Mouse (Mus musculus) G1E (cell line): Measurements from ENCODE around the gene Ttc37.

ENCODE experiments used
- CTCF ChIP-seq: IDR thresholded peaks from 2 replicates; pipeline ENCODE4 v1.5.1; 2012; ENCODE audit warnings: low read depth, low read length, inconsistent platforms, mixed read lengths
- GATA1 ChIP-seq: IDR thresholded peaks from 2 replicates; pipeline ENCODE4 v1.6.1; 2012; ENCODE audit warnings: borderline replicate concordance, low read length, inconsistent platforms, mixed read lengths
- POLR2AphosphoS5 ChIP-seq: IDR thresholded peaks from 2 replicates; pipeline ENCODE4 v1.6.1; 2012; ENCODE audit warnings: low read depth, low read length, inconsistent platforms; ENCODE audit not compliant: insufficient replicate concordance
- TAL1 ChIP-seq: conservative IDR thresholded peaks from 2 replicates; pipeline ENCODE4 v1.6.1; 2012; ENCODE audit warnings: low read depth, low read length, inconsistent platforms, mixed read lengths

DNA sequence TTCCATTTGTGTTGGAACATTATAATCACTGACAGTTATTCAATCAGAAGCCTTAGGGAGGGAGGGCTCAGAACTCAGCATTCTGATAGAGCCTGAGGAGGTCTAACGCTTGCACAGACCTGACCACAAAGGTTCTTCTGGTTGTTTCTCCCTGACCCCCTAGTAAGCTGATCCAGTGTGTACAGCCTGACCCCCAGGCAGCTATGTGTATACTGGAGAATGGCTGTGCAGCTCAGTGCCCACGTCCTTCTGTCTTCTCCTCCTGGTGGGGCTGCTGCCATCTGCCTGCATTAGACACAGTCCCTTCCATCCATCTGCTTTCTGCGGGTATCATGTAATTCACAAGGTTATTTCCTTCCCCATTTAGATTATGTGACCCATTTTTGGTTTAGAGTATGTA lies 90.7 kb downstream of the Ttc37 start:
- no peak for TF ChIP-seq CTCF
- TF ChIP-seq GATA1: no peak
- no peak for TF ChIP-seq POLR2AphosphoS5
- no peak for TF ChIP-seq TAL1
